Mouse (Mus musculus): ENCODE data around the gene Grb14. TPM values are rescaled to one million over a fixed set of nuclear protein-coding genes. Genes with fewer than 3 reads are reported as not detected.

Grb14 gene
- total RNA-seq, 2 experiments from 2014 or later, result 1.2 TPM; not detected in 1

GRCm38 (mm10) chr2:64893233-64893632, 131.6 kb downstream of the Grb14 start:
- ATAC-seq (replicated peaks; ENCODE audit: low FRiP score, poor library complexity, severe bottlenecking), result no peak

DNA sequence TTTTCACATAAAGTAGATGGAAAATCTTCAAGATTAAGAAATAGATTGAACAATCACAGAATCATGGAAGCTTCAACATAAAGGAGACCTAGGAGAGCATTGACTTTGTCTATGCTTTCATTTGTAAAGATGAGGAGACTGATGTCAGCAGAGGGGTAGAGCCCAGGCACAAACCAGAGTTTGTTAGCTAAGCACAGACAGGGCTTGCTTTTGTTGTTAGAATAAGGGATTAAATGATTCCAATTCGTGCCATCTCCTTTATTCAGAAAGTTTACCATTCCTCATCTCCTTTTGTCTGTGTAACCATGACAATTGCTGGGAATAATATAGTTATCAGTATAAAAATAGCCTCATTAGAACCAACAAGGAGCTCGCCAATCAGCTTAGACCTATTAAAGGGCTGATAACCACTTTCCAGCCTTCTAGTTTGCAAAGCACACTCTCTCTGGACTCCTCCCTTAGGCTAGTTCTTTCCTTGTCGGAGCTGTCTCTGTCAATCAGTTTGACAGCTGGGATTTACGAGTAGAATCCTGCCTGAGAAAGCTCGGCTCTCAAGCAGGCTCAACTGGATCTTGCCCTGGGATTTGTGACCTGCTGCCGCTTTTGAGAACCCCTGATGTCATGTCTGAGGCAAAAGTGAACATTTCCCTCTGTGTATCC, 137.6 kb downstream of the Grb14 start:
- ATAC-seq (replicated peaks; ENCODE audit: low FRiP score, poor library complexity, severe bottlenecking), result no peak

DNA sequence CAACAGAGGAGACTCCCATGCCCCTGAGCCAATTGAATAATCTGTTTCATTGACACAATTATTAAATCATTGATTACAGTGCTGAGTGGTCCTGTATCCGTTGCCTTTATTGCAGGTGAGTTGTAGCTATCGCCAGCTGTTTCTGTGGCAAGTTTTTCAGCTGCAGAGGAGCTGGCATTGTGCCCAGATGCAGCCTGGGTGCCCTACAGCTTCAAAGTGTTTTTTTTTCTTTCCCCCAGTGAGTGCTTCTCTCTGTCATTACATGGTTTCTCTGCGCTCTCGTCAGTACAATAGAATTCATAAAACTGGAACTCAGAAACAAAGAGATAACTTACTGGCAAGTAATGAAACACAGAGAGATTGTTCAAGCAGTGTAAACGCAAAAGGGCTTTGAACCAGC, 139.1 kb downstream of the Grb14 start:
- ATAC-seq (replicated peaks; ENCODE audit: low FRiP score, poor library complexity, severe bottlenecking), result no peak

DNA sequence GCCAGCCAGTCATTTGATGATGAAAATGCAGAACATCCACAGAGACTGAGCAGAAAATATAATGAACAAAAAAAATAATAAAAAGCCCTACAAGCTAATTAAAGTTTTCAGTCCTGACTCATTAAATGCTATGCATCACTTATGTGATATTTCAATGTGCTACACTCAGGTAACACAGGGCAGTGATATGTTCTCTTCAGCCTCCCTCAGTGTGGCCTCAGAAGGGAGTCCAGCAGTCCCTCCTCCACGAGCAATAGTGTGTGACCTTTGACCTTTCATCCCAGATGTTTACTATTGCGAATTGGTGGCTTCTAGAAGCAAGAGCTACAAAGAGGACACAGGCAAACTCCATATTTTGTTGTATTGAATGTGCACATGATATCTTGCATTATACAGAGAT, 146.5 kb downstream of the Grb14 start:
- ATAC-seq (replicated peaks; ENCODE audit: low FRiP score, poor library complexity, severe bottlenecking), result no peak

Other genes with a start within 250 kb of the Grb14 start
- gene Cobll1, start 214.4 kb upstream of the Grb14 start, total RNA-seq (2015; ENCODE audit: low replicate concordance), result 1.0 and 1.3 TPM in 2 replicates
- 0.26 and 0.42 TPM in 2 replicates for gene Cobll1, start 214.4 kb upstream of the Grb14 start, total RNA-seq (2017; ENCODE audit: low replicate concordance)

Data from erythroblast, adult 5-6 weeks (primary cell).